Mouse (Mus musculus) stomach, postnatal 0 days (tissue): ENCODE measurements around the gene C1qtnf1. TPM values are rescaled to one million over a fixed set of nuclear protein-coding genes. Genes with fewer than 3 reads are reported as not detected.

Experiments used
- ATAC-seq: fragments of 200-750 bp; cut with Nextera tagmentation; 2 replicates; pipeline ENCODE4 v1.8.0; 2017; ENCODE audit not compliant: low FRiP score, low TSS enrichment
- DNase-seq: peaks from one replicate; pipeline ENCODE4 v3.0.0-alpha.2; 2016; ENCODE audit warnings: low spot score
- H3K27ac ChIP-seq: fragments of 300-500 bp; sonication (generic); replicated peaks from 2 replicates; pipeline ENCODE4 v1.5.1; 2014; ENCODE audit warnings: mild to moderate bottlenecking, control low read depth
- H3K27me3 ChIP-seq: fragments of 300-500 bp; sonication (generic); 2 replicates; pipeline ENCODE4 v1.6.1; 2014; ENCODE audit warnings: low read length; ENCODE audit not compliant: control insufficient read depth, insufficient read depth
- H3K36me3 ChIP-seq: fragments of 300-500 bp; sonication (generic); 2 replicates; pipeline ENCODE4 v1.6.1; 2014; ENCODE audit warnings: low read length, mixed read lengths; ENCODE audit not compliant: control insufficient read depth, insufficient read depth
- H3K4me1 ChIP-seq: fragments of 300-500 bp; sonication (generic); replicated peaks from 2 replicates; pipeline ENCODE4 v1.6.1; 2014; ENCODE audit warnings: antibody characterized with exemption; ENCODE audit not compliant: control insufficient read depth, insufficient read depth
- H3K4me2 ChIP-seq: fragments of 300-500 bp; sonication (generic); replicated peaks from 2 replicates; pipeline ENCODE4 v1.6.1; 2014; ENCODE audit warnings: low read depth, mild to moderate bottlenecking, control low read depth, moderate library complexity
- H3K4me3 ChIP-seq: fragments of 300-500 bp; sonication (generic); 2 replicates; pipeline ENCODE4 v1.5.1; 2014; ENCODE audit warnings: low read depth, low read length, control low read depth
- H3K9ac ChIP-seq: fragments of 300-500 bp; sonication (generic); 2 replicates; pipeline ENCODE4 v1.6.1; 2014; ENCODE audit warnings: mild to moderate bottlenecking, low read length, control low read depth, mixed read lengths
- H3K9me3 ChIP-seq: fragments of 300-500 bp; sonication (generic); 2 replicates; pipeline ENCODE4 v1.6.1; 2016; ENCODE audit warnings: low read length; ENCODE audit not compliant: control insufficient read depth
- CTCF ChIP-seq: IDR thresholded peaks from 2 replicates; pipeline ENCODE4 v1.5.1; 2016; ENCODE audit warnings: antibody characterized with exemption, low read depth, mild to moderate bottlenecking, moderate library complexity
- EP300 ChIP-seq: optimal IDR thresholded peaks from 2 replicates; pipeline ENCODE3; 2016; ENCODE audit warnings: antibody characterized with exemption
- WGBS: fragments of 180-500 bp; shearing (Covaris S2); extraction: QIAGEN DNeasy Blood & Tissue Kit; methylation state at CpG from one replicate; pipeline ENCODE4 v1.1.7; 2014; 5-methylcytosine and 5-hydroxymethylcytosine counted together
- polyA plus RNA-seq: library from polyadenylated mRNA; unstranded; fragments of >200 nt; fragmentation: Nextera tagmentation; extraction: Ambion mirVana; gene quantifications from 2 replicates; pipeline ENCODE4 v1.2.1, GENCODE M21; 2015

C1qtnf1 gene
- polyA plus RNA-seq, 1 experiment from 2014 or later: 9.0 TPM

GRCm38 (mm10) chr11:118442691-118443090 lies 14.7 kb downstream of the C1qtnf1 start:
- Histone ChIP-seq H3K4me3 (no peak overlapping the region), H3K9me3 (no peaks in the 10 kb centered on the region), H3K36me3 (no peaks in the 10 kb centered on the region), H3K9ac (0 out of 2 replicates have a peak overlapping the region, but pooled peaks have one; percentile 23), H3K27me3 (no peaks in the 10 kb centered on the region), H3K27ac (no peak overlapping the region), H3K4me1 (no peaks in the 10 kb centered on the region; the same call in 1 of the 2 replicates), H3K4me2 (no peak overlapping the region)
- no peak for TF ChIP-seq CTCF
- no peak for TF ChIP-seq EP300
- DNase-seq (no peak), ATAC-seq (no peak; the same call in 1 of the 2 replicates)
- 53% methylated on average over 13 of the region's 13 CpGs for WGBS

GRCm38 (mm10) chr11:118443201-118443970 lies 15.4 kb downstream of the C1qtnf1 start:
- no peaks in the 10 kb centered on the region; the same call in 1 of the 2 replicates for H3K4me1 ChIP-seq
- peak; percentile 84 for DNase-seq
- peak; percentile 55 for ATAC-seq
- no peaks in the 10 kb centered on the region; the same call in 1 of the 2 replicates for H3K36me3 ChIP-seq
- no peak overlapping the region for H3K4me2 ChIP-seq
- no peak overlapping the region for H3K9ac ChIP-seq
- no peak overlapping the region for H3K27ac ChIP-seq
- no peaks in the 10 kb centered on the region for H3K27me3 ChIP-seq
- no peak overlapping the region for H3K4me3 ChIP-seq
- TF ChIP-seq CTCF (peak; percentile 93), EP300 (no peak)
- 32% methylated on average over 11 of the region's 11 CpGs for WGBS
- no peaks in the 10 kb centered on the region for H3K9me3 ChIP-seq

- H3K27ac ChIP-seq: no peak overlapping the region
- ATAC-seq: peak; percentile 67
- H3K9ac ChIP-seq: no peak overlapping the region
- peak; percentile 83 for DNase-seq
- TF ChIP-seq CTCF: peak; percentile 99
- no peak for TF ChIP-seq EP300
- H3K9me3 ChIP-seq: no peaks in the 10 kb centered on the region
- H3K4me2 ChIP-seq: no peak overlapping the region
- no peaks in the 10 kb centered on the region for H3K27me3 ChIP-seq
- 10% methylated on average over 3 of the region's 3 CpGs for WGBS
- no peaks in the 10 kb centered on the region; the same call in 1 of the 2 replicates for H3K4me1 ChIP-seq
- no peak overlapping the region for H3K4me3 ChIP-seq
- no peaks in the 10 kb centered on the region; the same call in 1 of the 2 replicates for H3K36me3 ChIP-seq
These were observed 17.8 kb downstream of the C1qtnf1 start for GRCm38 (mm10) chr11:118445843-118446242.

GRCm38 (mm10) chr11:118447346-118447745 lies 19.3 kb downstream of the C1qtnf1 start:
- H3K4me3 ChIP-seq: no peak overlapping the region
- H3K9me3 ChIP-seq: no peaks in the 10 kb centered on the region
- 49% methylated on average over 4 of the region's 4 CpGs for WGBS
- no peaks in the 10 kb centered on the region for H3K27me3 ChIP-seq
- H3K4me2 ChIP-seq: no peak overlapping the region
- no peak for ATAC-seq
- no peak overlapping the region for H3K27ac ChIP-seq
- DNase-seq: no peak
- no peak for TF ChIP-seq CTCF
- no peak for TF ChIP-seq EP300
- H3K4me1 ChIP-seq: no peaks in the 10 kb centered on the region; the same call in 1 of the 2 replicates
- H3K36me3 ChIP-seq: no peaks in the 10 kb centered on the region; the same call in 1 of the 2 replicates
- no peak overlapping the region for H3K9ac ChIP-seq

- Histone ChIP-seq H3K4me3 (no peak overlapping the region), H3K36me3 (no peaks in the 10 kb centered on the region; the same call in 1 of the 2 replicates), H3K4me2 (no peak overlapping the region), H3K4me1 (no peaks in the 10 kb centered on the region), H3K9me3 (no peaks in the 10 kb centered on the region), H3K9ac (no peak overlapping the region), H3K27me3 (no peaks in the 10 kb centered on the region), H3K27ac (no peak overlapping the region)
- TF ChIP-seq EP300 (no peak), CTCF (no peak)
- ATAC-seq (no peak), DNase-seq (no peak)
- WGBS: 69% methylated on average over 8 of the region's 8 CpGs
These were observed 20.4 kb downstream of the C1qtnf1 start for GRCm38 (mm10) chr11:118448385-118448784.

- Histone ChIP-seq H3K4me2 (no peak overlapping the region), H3K36me3 (no peaks in the 10 kb centered on the region; the same call in 1 of the 2 replicates), H3K27me3 (no peaks in the 10 kb centered on the region), H3K9ac (no peak overlapping the region), H3K27ac (no peak overlapping the region), H3K4me1 (no peaks in the 10 kb centered on the region), H3K4me3 (no peak overlapping the region), H3K9me3 (no peaks in the 10 kb centered on the region)
- ATAC-seq (no peak), DNase-seq (no peak)
- TF ChIP-seq EP300 (no peak), CTCF (no peak)
- WGBS: 79% methylated on average over 6 of the region's 6 CpGs
These were observed 23.2 kb downstream of the C1qtnf1 start for GRCm38 (mm10) chr11:118451211-118451610.
